Mouse (Mus musculus) ES-E14 (cell line): Measurements from ENCODE around the gene Olfr1472. TPM values are rescaled to one million over a fixed set of nuclear protein-coding genes. Genes with fewer than 3 reads are reported as not detected.

Source experiments
- DNase-seq: peaks from one replicate; pipeline ENCODE4 v3.0.0-alpha.2; 2013; ENCODE audit warnings: low read depth, low spot score
- H3K27ac ChIP-seq: 2 replicates; pipeline ENCODE4 v1.5.1; 2012; ENCODE audit warnings: low read depth, mild to moderate bottlenecking, low read length, moderate library complexity, mixed read lengths; ENCODE audit not compliant: poor library complexity, insufficient read depth, severe bottlenecking
- H3K36me3 ChIP-seq: 2 replicates; pipeline ENCODE4 v1.6.1; 2012; ENCODE audit warnings: mild to moderate bottlenecking, low read length, moderate library complexity, mixed read lengths; ENCODE audit not compliant: control insufficient read depth, poor library complexity, insufficient read depth, severe bottlenecking
- H3K4me1 ChIP-seq, 2 experiments: fragments of 150-350 bp in 1 of 2; sonication (generic) in 1 of 2; 2 replicates each; pipeline ENCODE4 v1.6.1; 2012; ENCODE audit warnings: low read length in 2 of 2, mild to moderate bottlenecking in 1 of 2, mixed read lengths in 1 of 2; ENCODE audit not compliant: control insufficient read depth in 2 of 2, insufficient read depth in 2 of 2, poor library complexity in 1 of 2
- H3K4me3 ChIP-seq, 2 experiments: fragments of 150-350 bp in 1 of 2; sonication (generic) in 1 of 2; 2 replicates each; pipeline ENCODE4 v1.5.1; 2012; ENCODE audit warnings: low read length in 2 of 2, low read depth in 1 of 2, mild to moderate bottlenecking in 1 of 2, mixed read lengths in 1 of 2; ENCODE audit not compliant: insufficient read depth in 1 of 2, poor library complexity in 1 of 2, severe bottlenecking in 1 of 2
- H3K9ac ChIP-seq: 2 replicates; pipeline ENCODE4 v1.6.1; 2012; ENCODE audit warnings: low read depth, mild to moderate bottlenecking, low read length, mixed read lengths; ENCODE audit not compliant: poor library complexity, insufficient read depth, severe bottlenecking
- H3K9me3 ChIP-seq: fragments of 150-350 bp; sonication (generic); 2 replicates; pipeline ENCODE4 v1.6.1; 2012; ENCODE audit warnings: low read depth, mild to moderate bottlenecking, low read length; ENCODE audit not compliant: control insufficient read depth, insufficient read depth
- CHD2 ChIP-seq: IDR thresholded peaks from 2 replicates; pipeline ENCODE4 v1.6.1; 2014; ENCODE audit warnings: mild to moderate bottlenecking, low read depth, low read length, inconsistent platforms
- HCFC1 ChIP-seq: IDR thresholded peaks from 2 replicates; pipeline ENCODE4 v1.6.1; 2012; ENCODE audit warnings: low read length, inconsistent platforms, borderline replicate concordance; ENCODE audit not compliant: insufficient read depth
- MAFK ChIP-seq: IDR thresholded peaks from 2 replicates; pipeline ENCODE4 v1.6.1; 2014; ENCODE audit warnings: mild to moderate bottlenecking, low read depth, low read length, inconsistent platforms; ENCODE audit not compliant: insufficient read depth
- ZC3H11A ChIP-seq: IDR thresholded peaks from 2 replicates; pipeline ENCODE4 v1.6.1; 2012; ENCODE audit warnings: low read depth, mild to moderate bottlenecking, inconsistent platforms, low read length, borderline replicate concordance
- ZNF384 ChIP-seq: IDR thresholded peaks from 2 replicates; pipeline ENCODE4 v1.6.1; 2012; ENCODE audit warnings: low read depth, low read length, inconsistent platforms
- in situ Hi-C, 2 experiments: fragments of 600-800 bp; cut with MboI; formaldehyde crosslinking; loops; one replicate each; pipeline ENCODE4 v1.15.1; 2025; ENCODE audit warnings: low sequenced_read_pairs in 2 of 2, inconsistent platforms in 1 of 2; ENCODE audit not compliant: unreplicated experiment in 2 of 2
- total RNA-seq: library from RNA; depleted of rRNA; stranded (reverse); fragments of 300-350 nt; gene quantifications from 2 replicates; pipeline ENCODE4 v1.2.3, GENCODE M21; 2012; rRNA removed

Gene Olfr1472
- total RNA-seq, 1 experiment = not detected

DNA sequence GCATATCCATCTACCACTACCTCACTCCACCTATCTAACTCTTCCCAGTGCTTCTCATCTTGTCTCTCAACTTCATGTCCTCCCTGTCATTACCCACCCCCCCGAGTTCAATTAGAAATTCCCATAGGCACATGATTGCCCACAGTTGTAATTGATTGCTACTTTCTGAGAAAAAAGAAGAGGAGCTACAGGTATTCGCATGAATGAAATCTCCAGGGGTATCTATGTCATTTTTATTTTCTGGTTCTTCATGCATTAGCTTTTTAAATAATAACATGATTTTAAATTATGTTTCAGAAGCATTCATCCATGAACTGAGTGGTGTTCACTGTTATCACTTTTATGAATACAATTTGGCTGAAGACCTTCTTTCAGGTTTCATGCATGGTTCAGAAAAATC lies 48.3 kb downstream of the Olfr1472 start, which contains the start of gene Olfr1469:
Olfr1469 (plus strand) TSS at position 301 of the 400 bp plus-strand sequence.
- H3K9ac ChIP-seq = no peak within 1 kb of the TSS
- H3K9me3 ChIP-seq = no peaks in the 10 kb centered on the region
- TF ChIP-seq CHD2 = no peak
- TF ChIP-seq ZC3H11A = no peak
- TF ChIP-seq ZNF384 = no peak
- TF ChIP-seq MAFK = no peak
- TF ChIP-seq HCFC1 = no peak
- no peak within 1 kb of the TSS for H3K27ac ChIP-seq
- in situ Hi-C loops = no loop called here
- no peaks in the 10 kb centered on the region for H3K36me3 ChIP-seq
- no peaks in the 10 kb centered on the region for H3K4me1 ChIP-seq
- DNase-seq = no peak
- no peak within 1 kb of the TSS for H3K4me3 ChIP-seq

Other genes starting within 250 kb of the Olfr1472 start
- gene Olfr1463, start 224.8 kb downstream of the Olfr1472 start, total RNA-seq = not detected in 2 replicates
- not detected in 2 replicates for gene Olfr1465, start 140.5 kb downstream of the Olfr1472 start, total RNA-seq
- gene Olfr1466, start 117.2 kb downstream of the Olfr1472 start, total RNA-seq = not detected in 2 replicates
- not detected in 2 replicates for gene Olfr1467, start 93.8 kb downstream of the Olfr1472 start, total RNA-seq
- gene Olfr1469, start 48.2 kb downstream of the Olfr1472 start, total RNA-seq = not detected in 2 replicates
- not detected in 2 replicates for gene Olfr1471, start 12.7 kb downstream of the Olfr1472 start, total RNA-seq
- not detected in 2 replicates for gene Olfr1474, start 13.5 kb upstream of the Olfr1472 start, total RNA-seq
- not detected in 2 replicates for gene Olfr1475, start 24.1 kb upstream of the Olfr1472 start, total RNA-seq
- gene Olfr1477, start 44.5 kb upstream of the Olfr1472 start, total RNA-seq = not detected in 2 replicates
- not detected in 2 replicates for gene Olfr1480, start 71.8 kb upstream of the Olfr1472 start, total RNA-seq
- gene Olfr1484, start 127.4 kb upstream of the Olfr1472 start, total RNA-seq = not detected in 2 replicates
- not detected in 2 replicates for gene Olfr1487, start 161.3 kb upstream of the Olfr1472 start, total RNA-seq
- not detected in 2 replicates for gene Olfr1489, start 175.5 kb upstream of the Olfr1472 start, total RNA-seq
- gene Olfr1490, start 195.0 kb upstream of the Olfr1472 start, total RNA-seq = not detected in 2 replicates
- gene Olfr1491, start 241.2 kb upstream of the Olfr1472 start, total RNA-seq = not detected in 2 replicates